In genomic region chr3:116126508-116127190, GRCm38 (mm10) we compare ENCODE assay signal across 10 mouse cellular contexts. TPM values are rescaled to one million over a fixed set of nuclear protein-coding genes. Genes with fewer than 3 reads are reported as not detected.
DNase-seq lines count a peak whose midpoint lies in the region; ATAC-seq and TF ChIP-seq lines count a peak whose summit lies in the region.
"Had no signal": no experiment of that assay in that cellular context is flagged by ENCODE, and none has a peak within 500 bp of the region (broad histone marks: within the 10 kb centered on the region; RNA-seq: fewer than 3 reads in every experiment).

No protein-coding gene starts in this region.

- peak overlapping the region; percentile 11; the same call in 1 of the 2 replicates for H3K4me3 ChIP-seq in intestine, embryonic 14.5 days (ENCODE audit: low read depth, low read length)
- H3K4me3 ChIP-seq in intestine, postnatal 0 days (ENCODE audit: low read depth, low read length) = no peak overlapping the region
- H3K4me3 ChIP-seq in hindbrain, embryonic 12.5 days = peak overlapping the region; percentile 24
- peak overlapping the region; percentile 12 for H3K4me3 ChIP-seq in midbrain, embryonic 11.5 days (ENCODE audit: low read depth, low read length)
- H3K4me3 ChIP-seq in thymus, adult 2 months (ENCODE audit: control insufficient read depth, insufficient read depth, low read length) = no peak overlapping the region

- 0 out of 2 replicates have a peak, but pooled peaks cover 4% of the 10 kb centered on the region for H3K36me3 ChIP-seq in intestine, embryonic 14.5 days (ENCODE audit: control insufficient read depth, insufficient read depth, low read length)
- H3K36me3 ChIP-seq in intestine, postnatal 0 days (ENCODE audit: control insufficient read depth, insufficient read depth) = no peaks in the 10 kb centered on the region
- H3K36me3 ChIP-seq in hindbrain, embryonic 12.5 days = 0 out of 2 replicates have a peak, but pooled peaks cover 3% of the 10 kb centered on the region
- no peaks in the 10 kb centered on the region; the same call in 1 of the 2 replicates for H3K36me3 ChIP-seq in midbrain, embryonic 11.5 days (ENCODE audit: control insufficient read depth, insufficient read depth, low read length)
- no peaks in the 10 kb centered on the region for H3K36me3 ChIP-seq in thymus, adult 2 months (ENCODE audit: control insufficient read depth, insufficient read depth, low read length)

- WGBS in intestine, embryonic 14.5 days = 82% methylated on average over 7 of the region's 7 CpGs
- WGBS in intestine, postnatal 0 days = 78% methylated on average over 7 of the region's 7 CpGs
- WGBS in hindbrain, embryonic 12.5 days = 24% methylated on average over 7 of the region's 7 CpGs
- 36% methylated on average over 7 of the region's 7 CpGs for WGBS in midbrain, embryonic 11.5 days
- 89% methylated on average over 7 of the region's 7 CpGs for WGBS in thymus, adult 2 months

- peak overlapping the region; percentile 40 for H3K4me2 ChIP-seq in intestine, embryonic 14.5 days (ENCODE audit: low read length)
- H3K4me2 ChIP-seq in intestine, postnatal 0 days (replicated peaks; ENCODE audit: low read depth) = no peak overlapping the region
- H3K4me2 ChIP-seq in hindbrain, embryonic 12.5 days (replicated peaks) = peak overlapping the region; percentile 48
- H3K4me2 ChIP-seq in midbrain, embryonic 11.5 days = peak overlapping the region; percentile 41

- no peak for TF ChIP-seq CTCF in intestine, postnatal 0 days (IDR thresholded peaks at IDR 0.05; ENCODE audit: low read depth)
- no peak for TF ChIP-seq CTCF in thymus, adult 2 months (IDR thresholded peaks at IDR 0.05; ENCODE audit: borderline replicate concordance, control insufficient read depth, extremely low read depth, insufficient read depth, low read length, poor library complexity)

- peaks cover 13% of the 10 kb centered on the region for H3K4me1 ChIP-seq in intestine, embryonic 14.5 days (replicated peaks; ENCODE audit: control insufficient read depth, insufficient read depth, low read length)
- no peaks in the 10 kb centered on the region for H3K4me1 ChIP-seq in intestine, postnatal 0 days (replicated peaks; ENCODE audit: control insufficient read depth, insufficient read depth, low read length)
- peaks cover 10% of the 10 kb centered on the region for H3K4me1 ChIP-seq in hindbrain, embryonic 12.5 days
- H3K4me1 ChIP-seq in midbrain, embryonic 11.5 days (ENCODE audit: control insufficient read depth, insufficient read depth, low read length) = peaks cover 14% of the 10 kb centered on the region
- no peaks in the 10 kb centered on the region for H3K4me1 ChIP-seq in thymus, adult 2 months (replicated peaks; ENCODE audit: control insufficient read depth, insufficient read depth, low read length)

- TF ChIP-seq POLR2A in thymus, adult 2 months (IDR thresholded peaks at IDR 0.05; ENCODE audit: control insufficient read depth, extremely low read depth, insufficient read depth, low read length, poor library complexity) = no peak

- DNase-seq in intestine, embryonic 14.5 days (ENCODE audit: low spot score) = no peak
- DNase-seq in embryo, embryonic 11 days = peak; percentile 42
- DNase-seq in midbrain, embryonic 11.5 days (ENCODE audit: low spot score, missing footprints) = peak; percentile 90
- no peak for DNase-seq in ovary, postnatal 36 days (ENCODE audit: low spot score)
- DNase-seq in thymus, adult 2 months = no peak
- DNase-seq: cerebellum, postnatal 25 days had no signal

- no peak overlapping the region for H3K9ac ChIP-seq in intestine, embryonic 14.5 days (ENCODE audit: low read length)
- H3K9ac ChIP-seq in intestine, postnatal 0 days (ENCODE audit: low read depth, low read length) = no peak overlapping the region
- peak overlapping the region; percentile 20; the same call in 1 of the 2 replicates for H3K9ac ChIP-seq in hindbrain, embryonic 12.5 days
- H3K9ac ChIP-seq in midbrain, embryonic 11.5 days (ENCODE audit: low read length) = peak overlapping the region; percentile 28

- no peak for ATAC-seq in intestine, embryonic 14.5 days (replicated peaks; ENCODE audit: low FRiP score, low TSS enrichment, low read depth)
- no peak for ATAC-seq in intestine, postnatal 0 days
- peak; percentile 84 for ATAC-seq in hindbrain, embryonic 12.5 days (ENCODE audit: low FRiP score)
- ATAC-seq in midbrain, embryonic 11.5 days (ENCODE audit: low FRiP score) = peak; percentile 64
- no peak for ATAC-seq in cerebellum, adult (ENCODE audit: insufficient number of reproducible peaks, low FRiP score, low TSS enrichment)

- H3K27ac ChIP-seq in intestine, embryonic 14.5 days (ENCODE audit: low read depth) = no peak overlapping the region
- no peak overlapping the region for H3K27ac ChIP-seq in intestine, postnatal 0 days (ENCODE audit: low read depth, low read length)
- peak overlapping the region; percentile 75 for H3K27ac ChIP-seq in hindbrain, embryonic 12.5 days
- H3K27ac ChIP-seq in midbrain, embryonic 11.5 days (ENCODE audit: low read depth, low read length) = 0 out of 2 replicates have a peak overlapping the region, but pooled peaks have one; percentile 4
- no peak overlapping the region for H3K27ac ChIP-seq in thymus, adult 2 months (ENCODE audit: control insufficient read depth, insufficient read depth, low read length)

- H3K9me3 ChIP-seq in intestine, embryonic 14.5 days (ENCODE audit: control insufficient read depth, low read length) = no peaks in the 10 kb centered on the region
- H3K9me3 ChIP-seq in intestine, postnatal 0 days (ENCODE audit: control insufficient read depth) = no peaks in the 10 kb centered on the region
- H3K9me3 ChIP-seq in hindbrain, embryonic 12.5 days (replicated peaks) = no peaks in the 10 kb centered on the region
- H3K9me3 ChIP-seq in midbrain, embryonic 11.5 days (ENCODE audit: control insufficient read depth, low read length) = no peaks in the 10 kb centered on the region

- H3K27me3 ChIP-seq in intestine, embryonic 14.5 days (replicated peaks; ENCODE audit: control insufficient read depth, insufficient read depth, low read length) = no peaks in the 10 kb centered on the region
- no peaks in the 10 kb centered on the region for H3K27me3 ChIP-seq in intestine, postnatal 0 days (replicated peaks; ENCODE audit: control insufficient read depth, insufficient read depth, low read length)
- H3K27me3 ChIP-seq in hindbrain, embryonic 12.5 days = no peaks in the 10 kb centered on the region
- H3K27me3 ChIP-seq in midbrain, embryonic 11.5 days (ENCODE audit: control insufficient read depth, insufficient read depth, low read length) = no peaks in the 10 kb centered on the region
- no peaks in the 10 kb centered on the region for H3K27me3 ChIP-seq in thymus, adult 2 months (ENCODE audit: control insufficient read depth, insufficient read depth, low read length)
- H3K27me3 ChIP-seq: CH12.LX had no signal

RNA-seq across cellular contexts. Expression of gene Vcam1, which starts 2.8 kb away (rescaled TPM):
- 17.9 and 20.7 TPM in 2 replicates for polyA plus RNA-seq in intestine, embryonic 14.5 days (2014; fragmentation: Nextera tagmentation; extraction: Ambion mirVana)
- 6.4 and 7.2 TPM in 2 replicates for polyA plus RNA-seq in intestine, postnatal 0 days (2015; fragmentation: Nextera tagmentation; extraction: Ambion mirVana)
- 81.2 and 90.2 TPM in 2 replicates for polyA plus RNA-seq in hindbrain, embryonic 12.5 days (2016; fragmentation: Nextera tagmentation; extraction: Ambion mirVana)
- 54.2 and 62.9 TPM in 2 replicates for polyA plus RNA-seq in midbrain, embryonic 11.5 days (2014; fragmentation: Nextera tagmentation; extraction: Ambion mirVana)
- 26.2 and 31.3 TPM in 2 replicates for polyA plus RNA-seq in thymus, adult 2 months (2012; rRNA removed)

Comparison
In these comparisons a context has a peak if more than half of its experiments do, and no peak if none do; other contexts are left out.
1. H3K4me3 ChIP-seq: peak in intestine, embryonic 14.5 days (single experiment), hindbrain, embryonic 12.5 days (single experiment) and midbrain, embryonic 11.5 days (single experiment); none in intestine, postnatal 0 days (single experiment) and thymus, adult 2 months (single experiment).
2. ATAC-seq: peak in hindbrain, embryonic 12.5 days (single experiment) and midbrain, embryonic 11.5 days (single experiment); none in intestine, embryonic 14.5 days (single experiment), intestine, postnatal 0 days (single experiment) and cerebellum, adult (single experiment).
3. DNase-seq: peak in embryo, embryonic 11 days (single experiment) and midbrain, embryonic 11.5 days (single experiment); none in intestine, embryonic 14.5 days (single experiment), ovary, postnatal 36 days (single experiment) and thymus, adult 2 months (single experiment).
4. H3K27ac ChIP-seq: peak in hindbrain, embryonic 12.5 days (single experiment) and midbrain, embryonic 11.5 days (single experiment); none in intestine, embryonic 14.5 days (single experiment), intestine, postnatal 0 days (single experiment) and thymus, adult 2 months (single experiment).
5. H3K9ac ChIP-seq: peak in hindbrain, embryonic 12.5 days (single experiment) and midbrain, embryonic 11.5 days (single experiment); none in intestine, embryonic 14.5 days (single experiment) and intestine, postnatal 0 days (single experiment).